ENCODE assay signal across 7 mouse cellular contexts in genomic region chr13:28884191-28884820, GRCm38 (mm10).
DNase-seq lines count a peak whose midpoint lies in the region; ATAC-seq and TF ChIP-seq lines count a peak whose summit lies in the region.

No protein-coding gene starts in this region.

- DNase-seq in ZHBTc4 (ENCODE audit: low read depth, low spot score) = peak; percentile 77
- DNase-seq in heart, adult 8-10 months (ENCODE audit: low spot score) = peak; percentile 22
- peak; percentile 36 for DNase-seq in lung, postnatal 25 days (ENCODE audit: low spot score)
- DNase-seq in cerebellum, adult 9-10 months = no peak

- peak overlapping the region; percentile 82 for H3K4me2 ChIP-seq in kidney, embryonic 16.5 days (replicated peaks; ENCODE audit: low read depth, low read length)
- peak overlapping the region; percentile 73 for H3K4me2 ChIP-seq in stomach, embryonic 14.5 days (replicated peaks; ENCODE audit: low read depth, low read length)

- no peaks in the 10 kb centered on the region for H3K36me3 ChIP-seq in ES-Bruce4 (ENCODE audit: control insufficient read depth, insufficient read depth, low read length, poor library complexity, severe bottlenecking)
- no peaks in the 10 kb centered on the region for H3K36me3 ChIP-seq in kidney, embryonic 16.5 days (ENCODE audit: insufficient read depth, low read length)
- no peaks in the 10 kb centered on the region for H3K36me3 ChIP-seq in stomach, embryonic 14.5 days (ENCODE audit: control insufficient read depth, insufficient read depth, low read length)

- TF ChIP-seq POLR2A in ES-Bruce4 (IDR thresholded peaks at IDR 0.05; ENCODE audit: insufficient read depth, low read length) = no peak

- TF ChIP-seq EP300 in ES-Bruce4 (IDR thresholded peaks at IDR 0.05; ENCODE audit: insufficient read depth, low read depth, low read length) = peak; percentile 74; the same call in 1 of the 2 replicates

- H3K27me3 ChIP-seq in ES-Bruce4 (ENCODE audit: control insufficient read depth, insufficient read depth, low read length, poor library complexity, severe bottlenecking) = no peaks in the 10 kb centered on the region; the same call in 1 of the 2 replicates
- peaks cover 7% of the 10 kb centered on the region for H3K27me3 ChIP-seq in kidney, embryonic 16.5 days (ENCODE audit: insufficient read depth, low read length)
- H3K27me3 ChIP-seq in stomach, embryonic 14.5 days (ENCODE audit: control insufficient read depth, insufficient read depth, low read length) = no peaks in the 10 kb centered on the region

- no peak overlapping the region for H3K9ac ChIP-seq in ES-Bruce4 (ENCODE audit: low read depth, poor library complexity, severe bottlenecking)
- H3K9ac ChIP-seq in kidney, embryonic 16.5 days (replicated peaks; ENCODE audit: low read length) = peak overlapping the region; percentile 82
- H3K9ac ChIP-seq in stomach, embryonic 14.5 days (replicated peaks; ENCODE audit: low read depth, low read length) = peak overlapping the region; percentile 63

- ATAC-seq in kidney, embryonic 16.5 days (ENCODE audit: low FRiP score, low TSS enrichment) = no peak
- ATAC-seq in stomach, embryonic 14.5 days (ENCODE audit: insufficient number of reproducible peaks, insufficient read depth, low FRiP score, low read depth) = no peak

- H3K4me1 ChIP-seq in ES-Bruce4 (ENCODE audit: control insufficient read depth, insufficient read depth, low read length) = no peaks in the 10 kb centered on the region
- H3K4me1 ChIP-seq in kidney, embryonic 16.5 days (ENCODE audit: insufficient read depth, low read length) = peaks cover 19% of the 10 kb centered on the region; the same call in 1 of the 2 replicates
- H3K4me1 ChIP-seq in stomach, embryonic 14.5 days (ENCODE audit: control insufficient read depth, insufficient read depth, low read length) = peaks cover 12% of the 10 kb centered on the region

- no peak for TF ChIP-seq CTCF in ES-Bruce4 (IDR thresholded peaks at IDR 0.05; ENCODE audit: low read depth, low read length)

- no peak overlapping the region for H3K27ac ChIP-seq in ES-Bruce4 (ENCODE audit: insufficient read depth, low read length)
- H3K27ac ChIP-seq in kidney, embryonic 16.5 days (ENCODE audit: low read length) = no peak overlapping the region
- H3K27ac ChIP-seq in stomach, embryonic 14.5 days (ENCODE audit: low read length) = no peak overlapping the region

- peak overlapping the region; percentile 38 for H3K4me3 ChIP-seq in ES-Bruce4 (ENCODE audit: low read depth, low read length)
- H3K4me3 ChIP-seq in kidney, embryonic 16.5 days (ENCODE audit: low read length) = peak overlapping the region; percentile 66
- peak overlapping the region; percentile 62 for H3K4me3 ChIP-seq in stomach, embryonic 14.5 days (ENCODE audit: low read depth, low read length)

- no peaks in the 10 kb centered on the region for H3K9me3 ChIP-seq in ES-Bruce4 (replicated peaks; ENCODE audit: control insufficient read depth, insufficient read depth, low read length, poor library complexity, severe bottlenecking)
- no peaks in the 10 kb centered on the region for H3K9me3 ChIP-seq in kidney, embryonic 16.5 days (ENCODE audit: low read length)
- H3K9me3 ChIP-seq in stomach, embryonic 14.5 days (ENCODE audit: control insufficient read depth, low read depth, low read length) = no peaks in the 10 kb centered on the region

- under 1% methylated on average over 26 of the region's 26 CpGs for WGBS in kidney, embryonic 16.5 days
- WGBS in stomach, embryonic 14.5 days = under 1% methylated on average over 26 of the region's 26 CpGs
